Mouse (Mus musculus): ENCODE measurements at regions not wholly inside any gene's neighbourhood (a gene's known extent, or its start where the extent isn't known, plus 50 kb on each side); places are given as distances from the start of the nearest gene placed in this dataset.

- DNase-seq, result no peak
Measured at GRCm38 (mm10) chr2:159032147-159032546, 237.5 kb downstream of the Dhx35 start.

GRCm38 (mm10) chr2:159039916-159040315 lies 245.3 kb downstream of the Dhx35 start:
- no peak for DNase-seq

- DNase-seq, result no peak
Measured at GRCm38 (mm10) chr2:159053534-159053933, 258.9 kb downstream of the Dhx35 start.

GRCm38 (mm10) chr2:159053936-159054335 lies 259.3 kb downstream of the Dhx35 start:
- DNase-seq, result peak; percentile 43 to 55

GRCm38 (mm10) chr2:159054451-159054850 lies 259.8 kb downstream of the Dhx35 start:
- no peak for DNase-seq

- DNase-seq, result no peak
Measured at GRCm38 (mm10) chr2:159055780-159056179, 261.2 kb downstream of the Dhx35 start.

GRCm38 (mm10) chr2:159056960-159057359 lies 262.4 kb downstream of the Dhx35 start:
- peak; percentile 9 to 20 for DNase-seq

- DNase-seq, result peak in 1 of 2 experiments; percentile 28
Measured at GRCm38 (mm10) chr2:159057506-159057905, 262.9 kb downstream of the Dhx35 start.

GRCm38 (mm10) chr2:159062266-159062665 lies 267.7 kb downstream of the Dhx35 start:
- peak; percentile 57 to 67 for DNase-seq

GRCm38 (mm10) chr2:159062666-159063065 lies 268.1 kb downstream of the Dhx35 start:
- DNase-seq, result peak in 1 of 2 experiments; percentile 32

GRCm38 (mm10) chr2:159064403-159064970 lies 269.9 kb downstream of the Dhx35 start:
- DNase-seq, result no peak

- peak in 1 of 2 experiments; percentile 24 for DNase-seq
Measured at GRCm38 (mm10) chr2:159067506-159067905, 272.9 kb downstream of the Dhx35 start.

- peak; percentile 50 to 66 for DNase-seq
Measured at GRCm38 (mm10) chr2:159068303-159069020, 273.9 kb downstream of the Dhx35 start.

GRCm38 (mm10) chr2:159069180-159069579 lies 274.6 kb downstream of the Dhx35 start:
- DNase-seq, result no peak

- DNase-seq, result peak in 1 of 2 experiments; percentile 24
Measured at GRCm38 (mm10) chr2:159072997-159073690, 278.5 kb downstream of the Dhx35 start.

GRCm38 (mm10) chr2:159079836-159080235 lies 285.2 kb downstream of the Dhx35 start:
- DNase-seq, result no peak

GRCm38 (mm10) chr2:159080784-159081544 lies 286.4 kb downstream of the Dhx35 start:
- DNase-seq, result peak; percentile 21 to 52

- no peak for DNase-seq
Measured at GRCm38 (mm10) chr2:159086836-159087235, 292.2 kb downstream of the Dhx35 start.

GRCm38 (mm10) chr2:159088196-159088595 lies 293.6 kb downstream of the Dhx35 start:
- DNase-seq, result no peak

GRCm38 (mm10) chr2:159096667-159097066 lies 302.1 kb downstream of the Dhx35 start:
- DNase-seq, result peak; percentile 31 to 51

- DNase-seq, result no peak
Measured at GRCm38 (mm10) chr2:159134042-159134441, 339.4 kb downstream of the Dhx35 start.

- DNase-seq, result no peak
Measured at GRCm38 (mm10) chr2:159138603-159139002, 344.0 kb downstream of the Dhx35 start.

GRCm38 (mm10) chr2:159145980-159146379 lies 351.4 kb downstream of the Dhx35 start:
- DNase-seq, result no peak
